Mouse (Mus musculus): Measurements from ENCODE around the gene Pkd1. TPM values are rescaled to one million over a fixed set of nuclear protein-coding genes. Genes with fewer than 3 reads are reported as not detected.
A peak's percentile ranks its signal among the peaks of the same experiment; 100 is the strongest.

The Pkd1 gene
- polyA plus RNA-seq, 1 experiment, result 13.0 TPM

DNA sequence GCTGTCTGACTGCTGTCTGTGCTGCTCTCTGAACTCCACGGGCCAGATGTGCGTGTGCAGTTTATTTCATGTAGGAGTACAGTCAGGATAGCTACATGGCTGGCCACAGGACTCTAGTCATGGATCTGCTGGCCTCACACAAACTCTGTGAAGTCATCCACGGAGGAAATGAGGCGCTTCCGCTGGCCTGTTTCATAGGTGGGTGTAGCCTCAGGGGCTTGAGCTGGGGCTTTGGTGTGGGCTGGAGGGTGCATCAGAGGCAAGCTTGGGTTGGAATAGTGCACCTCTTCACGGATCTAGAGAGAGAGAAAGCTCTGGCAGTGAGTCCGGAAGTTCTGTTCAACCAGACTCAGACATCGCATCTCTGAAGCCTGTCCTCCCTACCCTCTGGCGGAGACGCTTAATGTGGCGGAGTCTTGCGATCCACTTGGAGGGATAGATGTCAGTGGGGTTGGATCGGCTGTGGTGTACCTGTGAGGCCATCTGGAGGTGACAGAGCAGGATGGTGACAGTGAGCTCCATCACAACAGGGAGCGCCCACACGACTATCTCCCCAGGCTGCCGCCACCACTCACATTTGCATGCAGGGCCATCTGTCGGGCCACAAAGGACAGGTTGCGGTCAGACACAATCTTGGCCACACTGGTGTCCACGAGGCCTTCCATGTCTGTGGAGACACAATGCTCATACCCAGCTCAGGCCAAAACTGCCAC is 47.0 kb downstream of the Pkd1 start:
- no peak overlapping the region for H3K9ac ChIP-seq (ENCODE audit: low read depth, poor library complexity, severe bottlenecking)
- no peak for TF ChIP-seq EP300 (IDR thresholded peaks at IDR 0.05; ENCODE audit: insufficient read depth, low read depth, low read length)
- no peak for TF ChIP-seq POLR2A (IDR thresholded peaks at IDR 0.05; ENCODE audit: insufficient read depth, low read length)
- no peak for TF ChIP-seq CTCF (IDR thresholded peaks at IDR 0.05; ENCODE audit: low read depth, low read length)
- no peak overlapping the region for H3K27ac ChIP-seq (ENCODE audit: insufficient read depth, low read length)
- peaks cover 18% of the 10 kb centered on the region for H3K36me3 ChIP-seq (ENCODE audit: control insufficient read depth, insufficient read depth, low read length, poor library complexity, severe bottlenecking)
- H3K27me3 ChIP-seq (ENCODE audit: control insufficient read depth, insufficient read depth, low read length, poor library complexity, severe bottlenecking), result no peaks in the 10 kb centered on the region
- no peak overlapping the region for H3K4me3 ChIP-seq (ENCODE audit: low read depth, low read length)
- H3K4me1 ChIP-seq (ENCODE audit: control insufficient read depth, insufficient read depth, low read length), result peaks cover 3% of the 10 kb centered on the region
- H3K9me3 ChIP-seq (replicated peaks; ENCODE audit: control insufficient read depth, insufficient read depth, low read length, poor library complexity, severe bottlenecking), result no peaks in the 10 kb centered on the region

DNA sequence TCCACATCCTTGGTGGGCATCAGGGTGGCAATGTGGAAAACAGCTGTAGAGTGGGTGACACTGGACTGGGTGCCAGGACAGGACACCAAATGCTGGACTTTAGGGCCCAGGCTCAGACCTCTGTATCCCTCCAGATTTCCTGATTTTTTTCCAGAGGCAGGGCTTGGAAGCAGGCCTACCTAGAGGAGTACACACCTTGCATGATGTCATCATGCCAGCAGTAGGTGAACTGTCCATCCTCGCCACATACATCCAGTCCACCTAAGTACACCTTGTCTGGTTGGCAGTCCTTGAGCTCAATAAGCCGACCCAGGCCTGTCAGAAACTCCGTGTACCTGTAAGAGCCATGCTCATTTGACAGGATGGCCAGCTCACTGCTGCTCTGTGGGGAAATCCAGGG is 48.4 kb downstream of the Pkd1 start:
- TF ChIP-seq POLR2A (IDR thresholded peaks at IDR 0.05; ENCODE audit: insufficient read depth, low read length) (no peak), CTCF (IDR thresholded peaks at IDR 0.05; ENCODE audit: low read depth, low read length) (no peak), EP300 (IDR thresholded peaks at IDR 0.05; ENCODE audit: insufficient read depth, low read depth, low read length) (no peak)

DNA sequence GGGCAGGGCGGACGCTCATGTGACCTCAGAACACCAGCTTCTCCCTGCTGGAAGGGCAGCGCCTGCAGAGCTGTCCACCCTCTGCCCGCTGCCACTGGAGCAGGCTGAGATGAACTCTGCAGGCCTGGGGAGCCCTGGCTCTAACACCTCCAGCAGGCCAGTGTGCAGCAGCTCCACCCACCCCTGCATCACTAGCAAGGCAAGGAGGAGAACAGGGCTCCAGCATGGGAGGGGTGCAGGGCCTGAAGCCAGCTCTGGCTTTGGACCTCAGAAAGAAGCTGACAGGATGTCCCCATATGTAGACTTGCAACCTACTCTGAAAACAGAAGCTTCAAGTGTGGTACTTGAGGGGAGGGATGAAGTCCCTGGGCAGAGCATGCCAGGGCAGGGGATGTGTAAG is 50.9 kb downstream of the Pkd1 start:
- Histone ChIP-seq H3K4me3 (ENCODE audit: low read depth, low read length) (no peak overlapping the region), H3K36me3 (ENCODE audit: control insufficient read depth, insufficient read depth, low read length, poor library complexity, severe bottlenecking) (peaks cover 21% of the 10 kb centered on the region), H3K9ac (ENCODE audit: low read depth, poor library complexity, severe bottlenecking) (no peak overlapping the region), H3K9me3 (replicated peaks; ENCODE audit: control insufficient read depth, insufficient read depth, low read length, poor library complexity, severe bottlenecking) (no peaks in the 10 kb centered on the region), H3K27me3 (ENCODE audit: control insufficient read depth, insufficient read depth, low read length, poor library complexity, severe bottlenecking) (no peaks in the 10 kb centered on the region), H3K27ac (ENCODE audit: insufficient read depth, low read length) (no peak overlapping the region), H3K4me1 (ENCODE audit: control insufficient read depth, insufficient read depth, low read length) (no peaks in the 10 kb centered on the region)
- TF ChIP-seq CTCF (IDR thresholded peaks at IDR 0.05; ENCODE audit: low read depth, low read length) (no peak), POLR2A (IDR thresholded peaks at IDR 0.05; ENCODE audit: insufficient read depth, low read length) (no peak), EP300 (IDR thresholded peaks at IDR 0.05; ENCODE audit: insufficient read depth, low read depth, low read length) (no peak)

More for the DNA sequence above, 48.4 kb downstream of the Pkd1 start:
- Histone ChIP-seq H3K4me3 (ENCODE audit: low read depth, low read length) (no peak overlapping the region), H3K27me3 (ENCODE audit: control insufficient read depth, insufficient read depth, low read length, poor library complexity, severe bottlenecking) (no peaks in the 10 kb centered on the region), H3K9ac (ENCODE audit: low read depth, poor library complexity, severe bottlenecking) (no peak overlapping the region), H3K36me3 (ENCODE audit: control insufficient read depth, insufficient read depth, low read length, poor library complexity, severe bottlenecking) (peaks cover 18% of the 10 kb centered on the region), H3K27ac (ENCODE audit: insufficient read depth, low read length) (no peak overlapping the region), H3K4me1 (ENCODE audit: control insufficient read depth, insufficient read depth, low read length) (peaks cover 3% of the 10 kb centered on the region), H3K9me3 (replicated peaks; ENCODE audit: control insufficient read depth, insufficient read depth, low read length, poor library complexity, severe bottlenecking) (no peaks in the 10 kb centered on the region)

DNA sequence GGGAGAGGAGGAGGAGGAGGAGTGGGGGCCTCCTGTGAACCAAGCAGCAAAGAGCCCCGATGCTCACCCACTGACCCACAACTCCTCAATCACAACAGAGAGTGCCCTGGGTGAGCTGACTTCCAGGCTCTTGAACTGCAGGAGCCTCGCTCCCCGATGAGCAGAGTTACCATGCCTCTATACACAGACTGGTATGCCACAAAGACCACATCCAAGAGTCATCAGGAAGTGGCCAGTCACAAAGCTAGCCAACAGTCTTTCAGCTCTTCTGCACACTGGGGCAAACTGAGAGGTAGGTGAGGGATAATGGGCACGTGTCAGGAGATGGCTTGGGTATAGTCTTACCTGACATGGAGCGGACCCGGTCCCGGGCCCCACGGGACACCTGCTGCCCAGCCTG is 54.3 kb downstream of the Pkd1 start:
- TF ChIP-seq EP300 (IDR thresholded peaks at IDR 0.05; ENCODE audit: insufficient read depth, low read depth, low read length) (no peak), CTCF (IDR thresholded peaks at IDR 0.05; ENCODE audit: low read depth, low read length) (no peak), POLR2A (IDR thresholded peaks at IDR 0.05; ENCODE audit: insufficient read depth, low read length) (no peak)
- Histone ChIP-seq H3K36me3 (ENCODE audit: control insufficient read depth, insufficient read depth, low read length, poor library complexity, severe bottlenecking) (peaks cover 8% of the 10 kb centered on the region), H3K27me3 (ENCODE audit: control insufficient read depth, insufficient read depth, low read length, poor library complexity, severe bottlenecking) (no peaks in the 10 kb centered on the region), H3K4me1 (ENCODE audit: control insufficient read depth, insufficient read depth, low read length) (no peaks in the 10 kb centered on the region), H3K4me3 (ENCODE audit: low read depth, low read length) (no peak overlapping the region), H3K9ac (ENCODE audit: low read depth, poor library complexity, severe bottlenecking) (no peak overlapping the region), H3K27ac (ENCODE audit: insufficient read depth, low read length) (no peak overlapping the region), H3K9me3 (replicated peaks; ENCODE audit: control insufficient read depth, insufficient read depth, low read length, poor library complexity, severe bottlenecking) (no peaks in the 10 kb centered on the region)

DNA sequence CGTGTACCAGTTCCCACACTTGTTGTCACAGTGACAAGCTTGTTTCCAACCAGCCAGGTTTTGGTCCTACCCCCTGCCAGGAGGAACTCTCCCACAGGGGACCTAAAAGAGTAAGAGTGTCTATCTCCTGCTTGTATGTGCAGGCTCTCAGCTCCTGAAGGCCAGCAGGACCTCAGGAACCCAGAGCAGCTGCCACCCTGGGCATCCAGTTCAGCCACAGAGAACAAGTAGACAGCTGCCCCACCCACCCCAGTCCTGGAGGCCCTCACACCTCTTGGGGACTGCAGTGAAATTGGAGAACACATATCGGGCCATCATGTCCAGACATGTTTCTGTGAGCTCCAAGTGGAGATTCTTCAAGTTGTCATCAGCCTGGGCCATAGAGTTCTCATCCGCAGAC is 54.9 kb downstream of the Pkd1 start:
- H3K4me3 ChIP-seq (ENCODE audit: low read depth, low read length), result no peak overlapping the region
- H3K36me3 ChIP-seq (ENCODE audit: control insufficient read depth, insufficient read depth, low read length, poor library complexity, severe bottlenecking), result peaks cover 6% of the 10 kb centered on the region
- no peaks in the 10 kb centered on the region for H3K9me3 ChIP-seq (replicated peaks; ENCODE audit: control insufficient read depth, insufficient read depth, low read length, poor library complexity, severe bottlenecking)
- no peaks in the 10 kb centered on the region for H3K4me1 ChIP-seq (ENCODE audit: control insufficient read depth, insufficient read depth, low read length)
- no peak overlapping the region for H3K9ac ChIP-seq (ENCODE audit: low read depth, poor library complexity, severe bottlenecking)
- no peak for TF ChIP-seq POLR2A (IDR thresholded peaks at IDR 0.05; ENCODE audit: insufficient read depth, low read length)
- no peak for TF ChIP-seq CTCF (IDR thresholded peaks at IDR 0.05; ENCODE audit: low read depth, low read length)
- no peak for TF ChIP-seq EP300 (IDR thresholded peaks at IDR 0.05; ENCODE audit: insufficient read depth, low read depth, low read length)
- H3K27ac ChIP-seq (ENCODE audit: insufficient read depth, low read length), result 0 out of 2 replicates have a peak overlapping the region, but pooled peaks have one; percentile 37
- H3K27me3 ChIP-seq (ENCODE audit: control insufficient read depth, insufficient read depth, low read length, poor library complexity, severe bottlenecking), result no peaks in the 10 kb centered on the region

DNA sequence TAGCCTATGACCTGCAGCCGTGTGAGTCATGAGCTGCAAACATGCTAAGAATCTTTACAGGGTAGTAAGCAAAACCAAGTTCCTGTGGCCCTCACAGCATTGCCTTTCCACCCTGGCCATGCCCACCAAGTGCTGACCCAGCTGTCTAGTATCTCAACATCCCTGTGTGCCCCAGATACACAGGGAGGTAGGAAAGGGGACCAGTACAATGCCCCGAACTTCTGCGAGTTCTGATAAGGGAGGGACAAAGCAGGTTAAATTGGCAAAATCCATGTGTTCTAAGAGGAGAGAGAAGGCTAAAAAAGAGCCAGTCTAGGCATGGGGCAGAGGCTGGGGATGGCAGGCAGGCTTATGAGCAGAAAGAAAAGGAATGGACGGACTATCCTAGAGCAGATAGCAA is 58.7 kb downstream of the Pkd1 start:
- Histone ChIP-seq H3K4me3 (ENCODE audit: low read depth, low read length) (no peak overlapping the region), H3K9ac (ENCODE audit: low read depth, poor library complexity, severe bottlenecking) (no peak overlapping the region), H3K4me1 (ENCODE audit: control insufficient read depth, insufficient read depth, low read length) (no peaks in the 10 kb centered on the region), H3K27me3 (ENCODE audit: control insufficient read depth, insufficient read depth, low read length, poor library complexity, severe bottlenecking) (no peaks in the 10 kb centered on the region), H3K27ac (ENCODE audit: insufficient read depth, low read length) (no peak overlapping the region), H3K36me3 (ENCODE audit: control insufficient read depth, insufficient read depth, low read length, poor library complexity, severe bottlenecking) (0 out of 2 replicates have a peak, but pooled peaks cover 3% of the 10 kb centered on the region), H3K9me3 (replicated peaks; ENCODE audit: control insufficient read depth, insufficient read depth, low read length, poor library complexity, severe bottlenecking) (no peaks in the 10 kb centered on the region)
- TF ChIP-seq POLR2A (IDR thresholded peaks at IDR 0.05; ENCODE audit: insufficient read depth, low read length) (no peak), CTCF (IDR thresholded peaks at IDR 0.05; ENCODE audit: low read depth, low read length) (no peak), EP300 (IDR thresholded peaks at IDR 0.05; ENCODE audit: insufficient read depth, low read depth, low read length) (no peak)
